Mouse (Mus musculus) A20 (cell line): ENCODE data around the gene Man2a2.
"Not testable (repeated sequence)": the region's sequence is repeated elsewhere in the genome, so short reads cannot be mapped to it uniquely, and the experiment has no call there.

Experiments
- DNase-seq: peaks from one replicate; pipeline ENCODE4 v3.0.0-alpha.2; 2011; ENCODE audit warnings: low read depth, low spot score

Man2a2 gene

DNA sequence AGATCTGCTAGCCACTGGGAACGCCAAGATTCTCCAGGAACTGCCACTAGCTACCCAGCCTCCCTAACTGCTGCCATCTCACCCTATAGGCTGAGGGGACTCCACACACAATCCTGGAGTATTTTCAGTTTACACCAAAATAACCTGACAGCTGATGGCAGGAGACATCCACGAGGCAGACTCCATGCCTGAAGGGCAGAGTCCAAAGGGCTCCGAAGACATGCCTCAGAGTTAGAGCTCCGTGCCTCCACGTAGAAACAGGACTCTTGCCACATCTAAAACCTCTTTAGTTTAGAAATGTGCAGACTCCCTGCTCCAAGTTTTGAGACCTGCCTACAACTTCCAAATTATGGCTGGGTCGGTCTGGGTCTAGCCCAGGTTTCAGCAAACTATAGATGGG lies 29.4 kb upstream of the Man2a2 start:
- DNase-seq, result no peak

DNA sequence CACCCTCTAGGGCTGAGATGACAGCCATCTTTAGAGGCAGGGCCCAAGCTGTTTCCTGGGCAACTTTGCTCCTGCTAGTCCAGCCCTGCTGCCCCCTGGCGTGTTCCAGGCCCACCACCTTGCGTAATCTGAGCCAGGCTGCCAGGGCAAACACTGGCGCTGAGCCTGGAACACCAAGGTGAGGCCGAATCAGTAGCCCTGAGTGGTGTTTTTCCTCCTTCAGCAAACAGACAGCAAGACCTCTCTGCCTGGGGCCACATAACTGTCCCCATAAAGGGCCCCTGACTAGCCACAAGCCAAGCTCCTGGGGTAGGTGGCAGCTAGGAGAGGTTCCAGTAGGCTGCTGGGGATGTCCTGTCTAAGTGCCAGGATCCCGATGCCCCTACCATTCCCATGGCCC lies 28.9 kb upstream of the Man2a2 start:
- DNase-seq, result no peak

- no peak for DNase-seq
Observed at GRCm38 (mm10) chr7:80398654-80399444, 27.7 kb upstream of the Man2a2 start.

- no peak for DNase-seq
Observed at GRCm38 (mm10) chr7:80397986-80398385, 26.8 kb upstream of the Man2a2 start.

DNA sequence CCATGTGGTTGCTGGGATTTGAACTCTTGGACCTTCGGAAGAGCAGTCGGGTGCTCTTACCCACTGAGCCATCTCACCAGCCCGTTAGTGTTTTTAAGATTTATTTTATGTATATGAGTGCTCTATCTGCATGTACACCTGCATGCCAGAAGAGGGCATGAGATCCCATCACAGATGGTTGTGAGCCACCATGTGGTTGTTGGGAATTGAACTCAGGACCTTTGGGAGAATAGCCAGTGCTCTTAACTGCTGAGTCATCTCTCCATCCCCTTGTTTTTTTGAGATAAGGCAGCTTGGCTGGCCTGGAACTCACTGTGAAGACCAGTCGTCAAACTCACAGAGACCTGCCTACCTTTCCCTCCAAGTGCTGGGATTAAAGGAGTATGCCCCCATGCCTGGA lies 25.3 kb upstream of the Man2a2 start:
- DNase-seq, result not testable (repeated sequence)

DNA sequence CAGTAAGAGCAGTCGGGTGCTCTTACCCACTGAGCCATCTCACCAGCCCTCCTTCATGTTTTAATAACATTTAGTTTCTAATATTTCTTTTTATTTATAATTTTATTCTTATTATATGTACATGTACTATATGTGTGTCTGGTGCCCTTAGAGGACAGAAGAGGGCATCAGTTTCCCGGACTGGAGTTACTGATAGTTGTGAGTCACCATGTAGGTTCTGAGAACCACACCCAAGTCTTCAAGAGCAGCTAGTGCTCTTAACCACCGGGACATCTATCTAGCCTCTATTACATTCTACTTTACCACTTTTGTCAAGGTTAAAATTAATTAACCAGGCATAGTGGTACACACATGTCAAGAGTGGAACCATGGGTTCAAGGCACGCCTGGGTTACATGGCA lies 23.4 kb upstream of the Man2a2 start:
- DNase-seq, result no peak

GRCm38 (mm10) chr7:80392119-80392518 lies 20.9 kb upstream of the Man2a2 start:
- DNase-seq, result no peak

GRCm38 (mm10) chr7:80387633-80388543 lies 16.7 kb upstream of the Man2a2 start, which contains the start of gene Fes:
Gene Fes, minus strand, starts transcription at chr7:80387946.
- DNase-seq, result peak; percentile 35

DNA sequence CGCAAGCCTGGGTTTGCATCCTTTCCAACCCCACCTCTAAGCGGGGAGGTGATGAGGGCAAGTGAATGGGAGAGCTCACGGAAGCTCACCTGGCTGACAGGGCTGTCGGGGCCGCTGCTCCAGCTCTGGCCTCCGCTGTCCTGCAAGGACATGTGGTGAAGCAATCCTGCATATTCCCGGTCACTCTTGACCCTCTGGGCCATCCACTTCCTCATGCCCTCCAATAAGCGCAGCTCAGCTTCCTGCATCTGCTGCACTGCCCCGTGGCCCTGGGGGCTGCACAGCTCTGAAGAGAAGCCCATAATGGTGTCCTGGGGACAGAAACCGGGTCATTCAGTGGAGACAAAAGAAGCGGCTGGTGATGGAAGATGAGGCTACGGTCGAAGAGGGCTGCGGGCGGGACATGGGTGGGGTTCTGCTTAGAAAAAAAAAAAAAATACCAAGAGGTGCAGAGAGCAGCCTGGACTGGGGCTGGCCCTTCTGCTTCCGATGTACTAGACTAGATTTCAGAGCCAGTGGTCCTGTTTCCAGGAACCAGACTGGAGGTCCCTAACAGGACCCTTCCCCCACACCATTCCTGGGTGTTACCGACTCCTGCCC lies 16.0 kb upstream of the Man2a2 start:
- no peak for DNase-seq

DNA sequence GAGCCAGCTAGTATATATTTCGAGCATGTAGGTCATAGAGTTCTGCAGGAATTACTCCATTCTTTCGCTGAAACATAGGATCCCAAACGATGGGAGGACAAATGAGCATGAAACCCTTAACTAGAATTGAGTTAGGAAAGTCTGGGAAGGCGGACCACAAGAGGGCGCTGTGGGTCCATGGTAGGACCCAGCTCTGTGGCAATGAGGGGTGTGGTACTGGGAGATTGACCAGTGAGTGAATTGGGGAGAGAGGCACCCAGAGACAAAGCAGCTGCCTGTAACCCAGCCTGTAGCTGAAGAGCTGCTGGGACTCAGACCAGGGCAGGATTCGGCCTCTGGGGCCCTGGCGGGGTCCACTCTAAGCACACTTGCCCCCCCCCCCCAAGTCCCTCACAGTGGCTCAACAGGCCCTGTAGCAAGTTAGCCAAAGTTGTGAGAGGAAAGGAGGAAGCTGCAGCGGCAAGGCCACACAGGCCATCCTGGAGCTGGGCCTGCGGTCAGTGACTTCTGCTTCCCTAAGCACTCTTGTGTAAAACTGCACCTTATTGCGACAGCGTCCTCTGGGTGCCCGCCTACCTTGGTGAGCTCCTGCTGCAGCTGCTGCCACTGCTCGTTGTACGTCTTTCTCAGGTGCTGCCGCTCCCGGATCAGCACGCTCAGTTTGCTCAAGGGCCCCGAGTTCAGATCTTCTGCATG lies 15.2 kb upstream of the Man2a2 start:
- peak; percentile 87 for DNase-seq

DNA sequence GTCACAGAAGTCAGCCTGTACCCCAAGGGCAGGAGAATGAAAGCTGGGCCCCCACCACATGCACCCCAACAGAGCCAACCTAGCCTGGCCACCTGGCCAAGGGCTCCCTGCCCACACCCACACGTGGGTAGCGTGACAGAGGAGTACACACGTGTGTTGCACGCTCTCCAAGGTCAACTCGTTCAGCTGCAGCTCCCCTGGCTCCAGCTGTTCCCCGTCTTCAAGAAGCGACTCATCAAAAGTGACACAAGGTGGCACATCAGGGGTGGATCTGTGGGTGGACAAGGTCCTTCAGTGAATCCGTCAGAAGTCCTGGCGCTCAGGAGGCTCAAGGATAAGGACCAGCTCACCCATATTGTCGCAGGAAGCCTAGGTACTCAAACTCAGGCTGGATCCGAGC lies 11.7 kb upstream of the Man2a2 start:
- no peak for DNase-seq

DNA sequence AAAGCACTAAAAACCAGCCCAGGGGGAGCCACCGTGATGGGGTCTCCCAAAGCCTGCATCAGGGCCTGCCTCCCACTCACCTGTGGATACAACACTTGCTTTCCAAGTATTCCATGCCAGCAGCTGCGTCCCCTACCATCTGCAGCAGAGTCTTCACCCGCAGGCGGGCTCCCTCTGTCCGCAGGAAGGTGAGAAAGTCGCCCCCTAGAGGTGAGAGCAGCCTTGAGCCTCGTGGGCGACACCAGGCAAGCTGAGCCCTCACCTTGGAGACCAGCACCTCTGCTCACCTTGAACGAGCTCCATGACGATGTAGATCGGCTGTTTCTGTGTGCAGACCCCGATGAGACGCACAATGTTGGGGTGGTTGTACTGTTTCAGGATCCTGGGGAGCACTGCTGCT lies 8.4 kb upstream of the Man2a2 start:
- peak; percentile 69 for DNase-seq

DNA sequence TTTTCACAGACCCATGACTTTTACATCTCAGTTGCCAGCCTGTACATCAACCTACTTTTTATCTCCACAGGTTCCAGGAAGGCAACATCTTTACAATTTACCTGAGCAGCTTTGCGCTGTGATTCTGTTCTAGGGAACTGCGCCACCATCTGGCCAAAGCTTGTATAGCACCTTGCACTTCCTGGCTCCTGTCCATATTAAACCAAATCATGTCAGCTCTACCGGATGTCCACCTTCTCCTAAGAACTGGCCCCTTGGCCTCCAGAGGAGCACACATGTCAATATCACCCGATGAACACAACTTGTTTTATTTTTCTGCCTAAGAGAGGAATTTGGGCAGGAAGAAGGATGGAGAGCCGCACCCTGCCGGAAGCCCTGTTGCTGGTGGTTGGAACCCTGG lies 6.3 kb upstream of the Man2a2 start:
- peak; percentile 71 for DNase-seq

DNA sequence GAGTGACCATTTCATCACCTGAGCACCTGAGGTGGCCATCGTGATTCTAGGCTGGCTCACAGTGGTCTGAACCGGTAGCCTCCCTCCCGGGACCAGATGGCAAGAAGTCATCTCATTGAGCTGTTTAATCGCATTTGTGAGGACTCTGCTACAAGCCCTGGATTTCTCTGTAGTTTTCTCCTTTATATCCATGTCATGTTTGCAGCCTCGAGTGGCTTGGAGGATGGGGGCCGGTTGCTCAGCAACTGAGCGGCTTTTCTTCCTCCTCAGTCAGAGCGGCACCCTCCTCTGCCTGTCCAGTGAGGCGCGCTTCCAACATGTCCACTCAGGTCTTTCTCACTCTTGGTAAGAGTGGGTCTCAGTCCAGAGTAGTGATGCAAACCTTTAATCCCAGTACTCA lies 5.0 kb upstream of the Man2a2 start:
- DNase-seq, result no peak

GRCm38 (mm10) chr7:80375376-80376039 lies 4.3 kb upstream of the Man2a2 start:
- peak; percentile 84 for DNase-seq

GRCm38 (mm10) chr7:80374733-80375132 lies 3.6 kb upstream of the Man2a2 start:
- DNase-seq, result no peak

- DNase-seq, result no peak
Observed at GRCm38 (mm10) chr7:80374280-80374679, 3.1 kb upstream of the Man2a2 start.

GRCm38 (mm10) chr7:80373850-80374249 lies 2.7 kb upstream of the Man2a2 start:
- DNase-seq, result peak; percentile 81

DNA sequence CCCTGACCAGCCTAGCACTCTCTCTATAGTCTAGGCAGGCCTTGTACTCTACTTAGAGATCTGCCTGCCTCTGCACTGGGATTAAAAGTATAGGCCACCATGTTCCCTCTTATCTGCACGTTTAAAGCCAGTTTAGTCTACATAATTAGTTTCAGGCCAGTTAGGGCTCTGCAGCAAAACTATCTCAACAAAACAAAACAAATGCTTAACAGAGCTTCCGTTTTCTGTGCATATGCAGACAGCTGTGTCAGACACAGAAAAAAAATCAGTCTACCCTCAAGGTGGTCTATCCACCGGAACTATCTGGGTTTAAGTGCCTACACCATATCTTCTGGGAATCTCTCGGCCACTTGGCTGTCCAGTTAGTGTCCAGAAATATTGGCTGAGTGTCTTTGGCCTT lies 2.2 kb upstream of the Man2a2 start:
- no peak for DNase-seq

GRCm38 (mm10) chr7:80372667-80373066 lies 1.5 kb upstream of the Man2a2 start:
- peak; percentile 43 for DNase-seq

- peak; percentile 50 for DNase-seq
Observed at GRCm38 (mm10) chr7:80372166-80372565, 991 bp upstream of the Man2a2 start.
